Mouse (Mus musculus): Measurements from ENCODE around the gene Hspa12b. TPM values are rescaled to one million over a fixed set of nuclear protein-coding genes. Genes with fewer than 3 reads are reported as not detected.

Hspa12b gene
- polyA plus RNA-seq, 1 experiment, result 9.9 TPM

- no peak for TF ChIP-seq GATA1 (IDR thresholded peaks at IDR 0.05; ENCODE audit: low read length)
These were observed 1.7 kb upstream of the Hspa12b start for GRCm38 (mm10) chr2:131125157-131125963.

GRCm38 (mm10) chr2:131125964-131126815 lies 890 bp upstream of the Hspa12b start:
- TF ChIP-seq GATA1 (IDR thresholded peaks at IDR 0.05; ENCODE audit: low read length), result no peak

DNA sequence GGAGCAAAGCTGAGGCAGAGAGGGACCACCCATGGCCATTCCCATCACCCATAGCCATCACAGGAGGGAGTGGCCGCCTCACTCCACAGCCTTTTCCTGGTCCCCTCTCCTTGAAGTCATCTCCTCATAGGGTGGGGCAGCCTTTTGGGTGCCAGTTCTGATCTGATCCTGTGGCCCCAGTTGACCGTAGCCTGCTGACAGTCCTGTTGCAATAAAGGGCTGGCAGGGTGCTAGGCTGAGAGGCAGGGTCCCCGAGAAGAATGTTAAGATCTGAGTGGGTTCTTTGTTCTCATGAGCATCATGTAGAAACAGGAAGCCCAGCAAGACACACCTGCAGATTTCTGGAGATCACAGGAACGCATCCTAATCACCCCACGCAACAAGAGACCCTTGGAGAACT lies 1.1 kb downstream of the Hspa12b start:
- TF ChIP-seq GATA1 (IDR thresholded peaks at IDR 0.05; ENCODE audit: low read length), result no peak

DNA sequence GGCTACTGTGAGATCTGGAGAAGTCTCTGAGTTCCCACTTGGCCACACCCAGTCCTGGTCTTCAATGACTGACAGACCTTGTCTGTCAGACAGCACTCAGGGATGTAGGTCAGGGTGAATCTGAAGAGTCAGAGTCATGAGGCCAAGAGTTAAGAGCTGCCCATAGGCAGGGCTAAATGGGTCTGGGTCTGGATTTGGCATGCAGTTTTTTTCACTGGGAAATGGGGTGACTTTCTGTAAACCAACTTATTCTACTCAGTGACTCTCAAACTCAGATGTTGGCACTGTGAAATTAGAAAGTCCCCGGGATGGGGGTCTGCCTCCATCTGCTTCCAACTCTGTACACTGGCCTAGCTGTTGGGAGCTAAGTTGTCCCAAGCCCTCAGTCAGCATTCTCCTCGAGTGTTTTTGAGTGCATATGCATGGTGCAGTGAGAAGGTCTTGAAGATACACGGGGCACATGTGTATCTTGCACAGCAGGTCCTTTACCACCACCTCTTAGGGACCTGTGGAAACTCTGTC lies 1.6 kb downstream of the Hspa12b start:
- no peak for TF ChIP-seq GATA1 (IDR thresholded peaks at IDR 0.05; ENCODE audit: low read length)

DNA sequence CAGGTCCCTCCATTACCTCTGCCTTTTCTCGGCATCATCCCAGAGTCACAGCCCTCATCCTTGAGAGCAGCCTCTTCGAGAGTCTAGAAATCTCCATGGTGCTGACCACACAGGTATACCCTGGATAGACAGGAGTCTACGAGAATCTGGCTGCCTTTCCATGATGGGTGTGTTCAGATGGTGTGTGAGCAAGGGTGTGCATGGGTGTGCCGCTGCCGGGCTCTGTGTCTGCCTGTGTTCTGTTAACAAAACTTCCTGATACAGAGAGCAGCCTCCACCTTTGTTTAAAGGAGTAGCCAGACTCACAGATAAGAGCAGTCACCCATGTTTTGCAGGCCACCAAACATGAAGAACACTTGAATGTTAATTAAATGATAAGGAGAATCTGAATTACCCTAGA lies 2.8 kb downstream of the Hspa12b start:
- TF ChIP-seq GATA1 (IDR thresholded peaks at IDR 0.05; ENCODE audit: low read length), result no peak

DNA sequence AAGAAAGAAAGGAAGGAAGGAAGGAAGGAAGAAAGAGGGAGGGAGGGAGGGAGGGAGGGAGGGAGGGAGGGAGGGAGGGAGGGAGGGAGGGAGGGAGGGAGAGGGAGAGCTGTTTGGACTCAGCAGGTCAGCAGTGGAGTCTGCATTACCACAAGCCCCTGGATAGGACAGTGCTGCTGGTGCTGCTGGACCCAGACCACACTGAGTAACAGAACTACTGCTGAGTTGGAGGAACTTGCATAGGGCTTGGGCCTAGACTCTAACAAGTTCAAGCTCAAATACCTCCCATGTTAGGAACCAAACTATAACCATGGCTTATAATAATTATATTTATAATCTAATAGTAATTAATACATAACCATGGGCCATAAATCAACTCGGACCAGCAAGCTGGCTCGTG lies 3.8 kb downstream of the Hspa12b start:
- TF ChIP-seq GATA1 (IDR thresholded peaks at IDR 0.05; ENCODE audit: low read length), result no peak

GRCm38 (mm10) chr2:131132111-131132888 lies 5.2 kb downstream of the Hspa12b start:
- no peak for TF ChIP-seq GATA1 (IDR thresholded peaks at IDR 0.05; ENCODE audit: low read length)

DNA sequence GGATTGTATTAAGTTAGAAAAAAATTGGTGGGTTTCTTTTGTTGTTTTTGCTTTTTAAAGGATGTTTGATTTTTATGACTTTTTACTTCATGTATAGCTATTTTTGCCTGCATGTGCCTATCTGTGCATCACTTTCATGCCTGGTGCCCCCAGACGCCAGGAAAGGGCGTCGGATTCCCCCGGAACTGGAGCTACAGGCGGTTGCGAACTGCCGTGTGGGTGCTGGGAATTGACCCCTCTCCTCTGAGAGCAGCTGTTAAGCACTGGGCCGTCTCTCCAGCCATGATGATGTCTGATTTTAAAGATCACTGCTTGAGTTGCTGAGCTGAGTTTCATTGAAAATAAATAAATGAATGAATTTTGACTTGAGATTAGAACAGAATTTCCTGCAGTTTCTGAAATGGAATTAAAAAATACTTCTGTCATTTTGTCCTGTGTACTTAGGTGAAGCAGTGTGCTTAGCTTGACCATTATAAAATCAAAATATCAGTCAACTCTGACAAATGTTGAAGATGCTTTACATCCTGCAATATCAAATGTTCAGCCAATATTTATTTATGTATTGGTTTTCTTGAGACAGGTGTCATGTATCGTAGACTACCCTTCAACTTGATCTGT lies 6.0 kb downstream of the Hspa12b start, which contains the start of gene Gm11037:
Gene Gm11037 (plus strand): TSS at position 568 of the 618 bp plus-strand sequence.
- no peak for TF ChIP-seq GATA1 (IDR thresholded peaks at IDR 0.05; ENCODE audit: low read length)

DNA sequence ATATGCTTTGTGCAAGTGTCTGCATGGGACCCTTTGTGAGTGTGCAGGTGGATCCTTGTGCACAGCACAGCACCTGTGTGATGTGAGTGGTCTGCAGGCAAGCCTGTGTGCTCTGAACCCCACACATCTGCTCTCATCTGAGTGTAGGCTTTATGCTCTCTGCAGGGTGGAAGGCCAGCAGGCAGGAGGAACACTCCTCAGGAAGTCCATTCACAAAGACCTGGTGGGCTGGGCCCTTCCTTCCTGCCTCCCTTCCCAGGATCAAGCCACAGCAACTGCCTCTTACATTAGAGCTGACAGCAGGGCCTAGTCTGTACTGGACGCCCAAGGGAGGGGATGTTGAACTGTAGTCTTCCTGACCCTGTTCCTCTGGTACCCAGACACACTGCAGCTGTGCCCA lies 7.3 kb downstream of the Hspa12b start:
- no peak for TF ChIP-seq GATA1 (IDR thresholded peaks at IDR 0.05; ENCODE audit: low read length)

DNA sequence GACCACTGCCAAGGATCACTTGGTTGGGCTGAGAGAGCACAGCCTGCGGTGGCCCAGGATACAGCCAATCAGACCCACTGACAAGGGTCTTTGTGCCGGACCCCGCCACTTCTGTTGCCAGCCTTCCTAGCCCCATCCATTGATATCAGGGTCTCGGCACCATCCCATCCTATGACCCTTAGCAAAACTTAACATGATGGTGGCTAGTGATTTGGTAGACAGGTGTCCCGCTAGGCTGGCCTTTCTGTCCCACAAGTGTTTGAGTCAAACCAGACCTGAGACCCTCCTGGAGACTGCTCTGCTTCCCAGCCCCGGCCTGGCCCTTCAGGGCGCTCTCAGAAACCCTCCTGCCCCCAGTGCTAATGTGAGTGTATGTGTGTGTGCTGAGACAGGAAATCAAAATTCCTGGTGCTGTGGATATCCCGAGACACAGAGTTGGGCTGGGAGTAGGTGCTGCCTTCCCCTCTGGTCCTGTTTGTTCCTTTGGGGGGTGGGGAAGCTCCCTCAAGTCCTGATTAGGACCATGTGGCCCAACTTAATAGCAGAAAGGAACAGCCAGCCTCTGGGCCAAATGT lies 7.8 kb downstream of the Hspa12b start:
- no peak for TF ChIP-seq GATA1 (IDR thresholded peaks at IDR 0.05; ENCODE audit: low read length)

- no peak for TF ChIP-seq GATA1 (IDR thresholded peaks at IDR 0.05; ENCODE audit: low read length)
These were observed 8.6 kb downstream of the Hspa12b start for GRCm38 (mm10) chr2:131135521-131136139.

GRCm38 (mm10) chr2:131138296-131138695 lies 11.2 kb downstream of the Hspa12b start:
- no peak for TF ChIP-seq GATA1 (IDR thresholded peaks at IDR 0.05; ENCODE audit: low read length)

GRCm38 (mm10) chr2:131138760-131139159 lies 11.7 kb downstream of the Hspa12b start:
- no peak for TF ChIP-seq GATA1 (IDR thresholded peaks at IDR 0.05; ENCODE audit: low read length)

- TF ChIP-seq GATA1 (IDR thresholded peaks at IDR 0.05; ENCODE audit: low read length), result no peak
These were observed 12.2 kb downstream of the Hspa12b start for GRCm38 (mm10) chr2:131139287-131139686.

All from G1E-ER4 (cell line).